Mouse (Mus musculus): Measurements from ENCODE around the gene Tmem94. TPM values are rescaled to one million over a fixed set of nuclear protein-coding genes. Genes with fewer than 3 reads are reported as not detected.

Gene Tmem94
- 31.7 and 49.2 TPM in 2 replicates for total RNA-seq (2023)

GRCm38 (mm10) chr11:115765103-115765606 is at the start of gene Tmem94:
Tmem94 (plus strand) TSS chr11:115765433.

GRCm38 (mm10) chr11:115813507-115814296 is 48.5 kb downstream of the Tmem94 start, which contains the start of gene Caskin2:
Caskin2 (minus strand) TSS chr11:115813639.

GRCm38 (mm10) chr11:115814605-115815450 is 49.6 kb downstream of the Tmem94 start, which contains the start of gene Tsen54:
Tsen54 (plus strand) TSS chr11:115814724.

GRCm38 (mm10) chr11:115823774-115824740 is 58.8 kb downstream of the Tmem94 start, which contains the start of gene Llgl2:
Llgl2 (plus strand) TSS chr11:115824049.

Other genes with a start within 250 kb of the Tmem94 start
- 130 and 148 TPM in 2 replicates for gene Sumo2, start 229.2 kb upstream of the Tmem94 start, total RNA-seq (2023)
- gene Nup85, start 201.0 kb upstream of the Tmem94 start, total RNA-seq (2023), result 28.8 and 36.7 TPM in 2 replicates
- gene Mrps7, start 161.5 kb upstream of the Tmem94 start, total RNA-seq (2023), result 10.9 and 12.7 TPM in 2 replicates
- 50.7 and 64.3 TPM in 2 replicates for gene Gga3, start 161.4 kb upstream of the Tmem94 start, total RNA-seq (2023)
- gene Mif4gd, start 152.5 kb upstream of the Tmem94 start, total RNA-seq (2023), result 16.9 and 23.3 TPM in 2 replicates
- 10.0 and 10.7 TPM in 2 replicates for gene Slc25a19, start 137.1 kb upstream of the Tmem94 start, total RNA-seq (2023)
- gene Grb2, start 56.8 kb upstream of the Tmem94 start, total RNA-seq (2023), result 197 and 236 TPM in 2 replicates
- 0.82 and 1.0 TPM in 2 replicates for gene Caskin2, start 48.2 kb downstream of the Tmem94 start, total RNA-seq (2023)
- 3.1 and 4.5 TPM in 2 replicates for gene Tsen54, start 49.3 kb downstream of the Tmem94 start, total RNA-seq (2023)
- 2.6 and 4.2 TPM in 2 replicates for gene Llgl2, start 58.6 kb downstream of the Tmem94 start, total RNA-seq (2023)
- gene Myo15b, start 93.0 kb downstream of the Tmem94 start, total RNA-seq (2023), result 0.93 and 2.3 TPM in 2 replicates
- 52.4 and 59.6 TPM in 2 replicates for gene Smim5, start 134.5 kb downstream of the Tmem94 start, total RNA-seq (2023)
- gene Smim6, start 146.6 kb downstream of the Tmem94 start, total RNA-seq (2023), result 4.6 and 6.4 TPM in 2 replicates
- 34.7 and 50.0 TPM in 2 replicates for gene Sap30bp, start 167.8 kb downstream of the Tmem94 start, total RNA-seq (2023)
- gene Recql5, start 168.0 kb downstream of the Tmem94 start, total RNA-seq (2023), result 22.0 and 28.2 TPM in 2 replicates
- 0.13 TPM in 1 of 2 replicates, not detected in the other for gene Itgb4, start 209.3 kb downstream of the Tmem94 start, total RNA-seq (2023)
- gene Galk1, start 247.3 kb downstream of the Tmem94 start, total RNA-seq (2023), result 4.9 and 6.7 TPM in 2 replicates

Measured in neutrophil, adult 65 days (primary cell).